Mouse (Mus musculus): Measurements from ENCODE around the gene Cldn10. TPM values are rescaled to one million over a fixed set of nuclear protein-coding genes. Genes with fewer than 3 reads are reported as not detected.
A peak's percentile ranks its signal among the peaks of the same experiment; 100 is the strongest.
"Not testable (repeated sequence)": the region's sequence is repeated elsewhere in the genome, so short reads cannot be mapped to it uniquely, and the experiment has no call there.

Gene Cldn10
- polyA plus RNA-seq, 1 experiment from 2014 or later = 11.5 TPM

DNA sequence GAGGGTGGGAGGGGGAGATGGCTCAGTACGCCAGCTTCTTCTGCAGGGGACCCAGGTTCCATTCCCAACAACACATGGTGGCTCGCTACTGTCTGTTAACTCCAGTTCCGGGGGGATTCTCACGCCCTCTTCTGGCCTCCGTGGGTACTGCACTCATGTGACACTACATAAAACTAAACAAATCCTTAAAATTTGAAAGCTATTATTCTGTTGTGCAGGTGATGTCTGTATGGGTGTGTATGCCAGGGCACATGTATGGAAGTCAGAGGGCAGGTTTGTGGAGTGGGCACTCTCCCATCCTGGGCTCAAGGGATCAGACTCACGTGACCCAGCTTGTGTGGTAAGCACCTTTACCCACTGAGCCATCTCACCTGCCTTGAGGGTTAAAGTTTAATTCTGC, 16.6 kb downstream of the Cldn10 start:
- Histone ChIP-seq H3K4me3 (replicated peaks) (no peak overlapping the region), H3K36me3 (no peaks in the 10 kb centered on the region), H3K27me3 (no peaks in the 10 kb centered on the region), H3K4me2 (replicated peaks) (no peak overlapping the region), H3K27ac (replicated peaks) (no peak overlapping the region), H3K9me3 (replicated peaks) (no peaks in the 10 kb centered on the region), H3K4me1 (0 out of 2 replicates have a peak, but pooled peaks cover under 1% of the 10 kb centered on the region), H3K9ac (no peak overlapping the region)
- 34% methylated on average over 6 of the region's 6 CpGs for WGBS
- ATAC-seq (ENCODE audit: insufficient number of reproducible peaks, low FRiP score, low TSS enrichment, low read depth) = no peak

DNA sequence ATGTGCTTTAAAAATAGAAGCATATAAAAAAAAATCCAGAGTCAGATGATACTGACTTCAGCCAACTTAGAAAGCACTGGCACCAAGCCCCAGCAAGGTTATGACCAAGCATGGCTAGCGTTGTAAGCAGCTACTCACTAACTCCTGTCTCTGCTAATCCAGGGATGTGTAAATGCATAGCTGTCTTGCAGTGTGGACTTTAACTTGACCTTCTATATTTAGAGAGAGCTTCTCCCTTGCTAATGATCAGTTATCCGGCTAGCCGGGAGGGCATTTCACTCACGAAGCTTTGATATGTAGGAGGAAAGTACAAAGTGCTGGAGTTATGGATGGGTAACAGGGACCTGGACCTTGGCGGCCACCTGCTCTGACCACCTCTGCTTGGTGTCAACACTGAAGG, 19.9 kb downstream of the Cldn10 start:
- H3K27ac ChIP-seq (replicated peaks) = no peak overlapping the region
- H3K27me3 ChIP-seq = no peaks in the 10 kb centered on the region
- no peak for ATAC-seq (ENCODE audit: insufficient number of reproducible peaks, low FRiP score, low TSS enrichment, low read depth)
- H3K4me3 ChIP-seq (replicated peaks) = no peak overlapping the region
- no peak overlapping the region for H3K9ac ChIP-seq
- 86% methylated on average over 5 of the region's 5 CpGs for WGBS
- H3K9me3 ChIP-seq (replicated peaks) = no peaks in the 10 kb centered on the region
- H3K4me2 ChIP-seq (replicated peaks) = no peak overlapping the region
- no peaks in the 10 kb centered on the region for H3K36me3 ChIP-seq
- 0 out of 2 replicates have a peak, but pooled peaks cover 4% of the 10 kb centered on the region for H3K4me1 ChIP-seq

DNA sequence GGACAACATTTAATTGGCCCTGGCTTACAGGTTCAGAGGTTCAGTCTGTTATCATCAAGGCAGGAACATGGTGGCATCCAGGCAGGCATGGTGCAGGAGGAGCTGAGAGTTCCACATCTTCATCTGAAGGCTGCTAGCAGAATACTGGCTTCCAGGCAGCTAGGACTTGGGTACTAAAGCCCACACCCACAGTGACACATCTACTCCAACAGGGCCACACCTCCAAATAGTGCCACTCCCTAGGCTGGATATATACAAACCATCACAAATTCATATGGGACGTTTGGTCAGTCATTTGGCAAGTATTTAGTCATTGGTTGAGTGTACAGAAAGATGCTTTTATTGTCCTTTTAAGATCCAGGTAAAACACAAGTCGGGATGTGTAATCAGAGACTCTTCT, 20.5 kb downstream of the Cldn10 start:
- 65% methylated on average over 2 of the region's 2 CpGs for WGBS
- H3K27ac ChIP-seq (replicated peaks); H3K9ac ChIP-seq; H3K36me3 ChIP-seq; ATAC-seq (ENCODE audit: insufficient number of reproducible peaks, low FRiP score, low TSS enrichment, low read depth); H3K4me1 ChIP-seq; H3K4me3 ChIP-seq (replicated peaks); H3K27me3 ChIP-seq; H3K4me2 ChIP-seq (replicated peaks); H3K9me3 ChIP-seq (replicated peaks): not testable (repeated sequence)

DNA sequence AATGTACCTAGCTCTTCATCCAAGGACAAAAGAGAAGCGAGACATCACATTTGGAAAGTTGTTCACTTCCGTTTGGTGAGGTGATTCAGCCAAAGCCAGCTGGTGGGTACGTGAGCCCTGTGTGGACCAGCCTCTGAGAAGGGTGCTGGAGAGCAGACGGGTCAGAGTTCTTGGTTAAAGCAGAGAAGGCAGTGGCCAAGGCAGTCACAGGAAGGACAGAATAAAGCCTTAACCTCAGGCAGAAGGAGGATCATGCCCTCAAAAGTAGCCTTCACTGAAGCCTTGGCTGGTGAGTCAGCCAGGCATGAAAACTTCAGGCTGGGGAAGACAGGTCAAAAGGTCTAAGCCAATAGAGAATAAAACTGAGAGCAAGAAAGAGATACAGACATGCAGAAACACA, 22.0 kb downstream of the Cldn10 start:
- 74% methylated on average over 4 of the region's 4 CpGs for WGBS
- H3K4me1 ChIP-seq = 0 out of 2 replicates have a peak, but pooled peaks cover 4% of the 10 kb centered on the region
- ATAC-seq (ENCODE audit: insufficient number of reproducible peaks, low FRiP score, low TSS enrichment, low read depth) = no peak
- no peak overlapping the region for H3K9ac ChIP-seq
- no peaks in the 10 kb centered on the region for H3K27me3 ChIP-seq
- no peak overlapping the region for H3K27ac ChIP-seq (replicated peaks)
- H3K4me3 ChIP-seq (replicated peaks) = no peak overlapping the region
- H3K9me3 ChIP-seq (replicated peaks) = no peaks in the 10 kb centered on the region
- H3K4me2 ChIP-seq (replicated peaks) = no peak overlapping the region
- no peaks in the 10 kb centered on the region for H3K36me3 ChIP-seq

DNA sequence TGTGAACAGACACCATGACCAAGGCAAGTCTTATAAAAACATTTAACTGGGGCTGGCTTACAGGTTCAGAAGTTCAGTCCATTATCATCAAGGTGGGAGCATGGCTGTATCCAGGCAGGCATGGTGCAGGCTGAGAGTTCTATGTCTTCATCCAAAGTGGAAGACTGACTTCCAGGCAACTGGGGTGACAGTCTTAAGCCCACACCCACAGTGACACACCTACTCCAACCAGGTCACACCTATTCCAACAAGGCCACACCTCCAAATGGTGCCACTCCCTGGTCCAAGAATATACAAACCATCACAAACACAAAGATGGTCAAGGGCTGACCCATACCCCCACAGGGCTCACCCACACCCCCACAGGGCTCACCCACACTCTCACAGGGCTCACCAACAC, 23.5 kb downstream of the Cldn10 start:
- not testable (repeated sequence) for H3K4me2 ChIP-seq (replicated peaks); H3K27ac ChIP-seq (replicated peaks); H3K9me3 ChIP-seq (replicated peaks); H3K4me1 ChIP-seq; H3K36me3 ChIP-seq; H3K4me3 ChIP-seq (replicated peaks); ATAC-seq (ENCODE audit: insufficient number of reproducible peaks, low FRiP score, low TSS enrichment, low read depth); H3K9ac ChIP-seq; H3K27me3 ChIP-seq

DNA sequence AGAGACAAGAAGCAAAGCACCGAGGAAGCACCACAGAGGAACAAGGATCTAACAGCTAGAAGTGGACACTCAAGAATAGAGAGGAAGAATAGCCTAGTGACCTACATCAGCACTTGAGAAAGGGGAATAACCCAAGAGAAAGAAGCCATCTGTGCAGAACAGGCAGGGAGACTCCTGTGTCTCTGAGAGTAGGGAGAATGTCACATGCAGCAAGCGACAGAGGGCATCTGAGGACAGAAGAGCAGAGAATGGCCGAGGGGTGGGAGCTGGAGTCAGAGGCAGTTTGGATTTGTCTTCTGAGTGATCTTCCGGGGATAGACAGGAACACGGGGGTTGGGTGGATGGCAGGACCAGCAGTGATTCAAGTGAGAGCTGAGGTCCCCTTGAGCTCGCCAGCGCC, 25.4 kb downstream of the Cldn10 start:
- no peak overlapping the region for H3K4me2 ChIP-seq (replicated peaks)
- no peak overlapping the region for H3K4me3 ChIP-seq (replicated peaks)
- H3K27ac ChIP-seq (replicated peaks) = no peak overlapping the region
- 68% methylated on average over 7 of the region's 7 CpGs for WGBS
- 0 out of 2 replicates have a peak, but pooled peaks cover 4% of the 10 kb centered on the region for H3K4me1 ChIP-seq
- no peaks in the 10 kb centered on the region for H3K27me3 ChIP-seq
- ATAC-seq (ENCODE audit: insufficient number of reproducible peaks, low FRiP score, low TSS enrichment, low read depth) = no peak
- H3K36me3 ChIP-seq = no peaks in the 10 kb centered on the region
- H3K9me3 ChIP-seq (replicated peaks) = no peaks in the 10 kb centered on the region
- no peak overlapping the region for H3K9ac ChIP-seq

DNA sequence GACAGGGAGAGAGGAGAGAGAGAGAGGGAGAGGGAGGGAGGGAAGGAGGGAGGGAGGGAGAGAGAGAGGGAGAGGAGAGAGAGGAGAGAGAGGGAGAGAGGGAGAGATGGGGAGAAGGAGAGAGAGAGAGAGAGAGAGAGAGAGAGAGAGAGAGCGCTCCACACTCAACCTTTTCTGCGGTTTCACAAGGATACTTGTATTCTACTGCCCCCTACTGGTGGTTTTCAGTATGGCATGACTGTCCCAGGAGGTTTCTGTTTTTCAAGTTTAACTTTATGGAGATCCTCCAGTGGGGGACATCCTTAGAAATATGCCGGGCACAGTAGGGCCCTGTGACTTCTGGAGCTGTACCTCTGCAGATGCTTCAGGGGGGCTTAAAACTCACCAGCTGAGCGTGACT, 28.8 kb downstream of the Cldn10 start:
- Histone ChIP-seq H3K4me2 (replicated peaks) (no peak overlapping the region), H3K4me1 (0 out of 2 replicates have a peak, but pooled peaks cover 2% of the 10 kb centered on the region), H3K27ac (replicated peaks) (no peak overlapping the region), H3K36me3 (no peaks in the 10 kb centered on the region), H3K4me3 (replicated peaks) (no peak overlapping the region), H3K9ac (no peak overlapping the region), H3K9me3 (replicated peaks) (no peaks in the 10 kb centered on the region), H3K27me3 (no peaks in the 10 kb centered on the region)
- 19% methylated on average over 4 of the region's 4 CpGs for WGBS
- no peak for ATAC-seq (ENCODE audit: insufficient number of reproducible peaks, low FRiP score, low TSS enrichment, low read depth)

DNA sequence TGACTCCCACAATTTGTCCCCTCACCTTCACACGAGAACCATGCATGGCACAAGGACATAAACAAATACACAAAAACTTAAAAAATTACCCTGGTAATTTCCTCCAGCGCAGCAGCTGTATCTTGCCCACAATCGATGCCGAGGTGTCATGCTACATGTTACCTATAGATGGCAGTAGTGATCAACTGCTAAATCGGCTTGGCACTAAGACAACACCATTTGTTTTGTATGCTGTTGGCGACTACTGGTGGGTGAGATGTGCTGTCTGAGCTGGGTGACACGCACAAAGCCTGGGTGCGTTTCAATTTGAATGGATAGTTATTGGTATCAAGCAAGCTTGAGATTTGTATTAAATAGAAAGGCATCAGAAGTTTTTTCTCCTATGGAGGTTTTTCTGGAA, 32.4 kb downstream of the Cldn10 start:
- Histone ChIP-seq H3K36me3 (no peaks in the 10 kb centered on the region), H3K4me3 (replicated peaks) (no peak overlapping the region), H3K27me3 (no peaks in the 10 kb centered on the region), H3K9ac (no peak overlapping the region), H3K27ac (replicated peaks) (no peak overlapping the region), H3K4me2 (replicated peaks) (0 out of 2 replicates have a peak overlapping the region, but pooled peaks have one; percentile 6), H3K9me3 (replicated peaks) (no peaks in the 10 kb centered on the region), H3K4me1 (0 out of 2 replicates have a peak, but pooled peaks cover 2% of the 10 kb centered on the region)
- 7% methylated on average over 8 of the region's 8 CpGs for WGBS
- ATAC-seq (ENCODE audit: insufficient number of reproducible peaks, low FRiP score, low TSS enrichment, low read depth) = no peak

DNA sequence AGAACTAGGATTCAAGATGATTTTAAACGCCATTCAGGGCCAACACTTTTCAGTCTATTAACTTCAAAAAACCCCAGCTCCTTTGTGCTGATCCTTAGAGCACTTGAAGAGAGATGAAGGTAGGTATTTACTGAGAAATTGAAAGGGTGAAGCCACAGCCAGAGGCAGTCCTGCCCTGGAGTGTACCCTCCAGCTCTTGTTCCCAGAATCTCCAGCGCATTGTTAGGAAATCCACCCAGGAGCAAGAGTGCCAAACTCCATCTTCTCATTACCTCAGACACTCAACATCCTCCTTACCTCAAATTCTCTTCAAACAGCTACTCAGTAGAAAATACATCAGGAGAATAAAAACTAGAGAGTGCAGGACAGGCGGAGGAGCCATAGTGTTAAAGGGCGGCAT, 35.1 kb downstream of the Cldn10 start:
- 86% methylated on average over 4 of the region's 4 CpGs for WGBS
- Histone ChIP-seq H3K9ac (no peak overlapping the region), H3K4me1 (peaks cover 5% of the 10 kb centered on the region; the same call in 1 of the 2 replicates), H3K4me3 (replicated peaks) (no peak overlapping the region), H3K27ac (replicated peaks) (no peak overlapping the region), H3K36me3 (no peaks in the 10 kb centered on the region), H3K27me3 (no peaks in the 10 kb centered on the region), H3K9me3 (replicated peaks) (no peaks in the 10 kb centered on the region), H3K4me2 (replicated peaks) (no peak overlapping the region)
- no peak for ATAC-seq (ENCODE audit: insufficient number of reproducible peaks, low FRiP score, low TSS enrichment, low read depth)

DNA sequence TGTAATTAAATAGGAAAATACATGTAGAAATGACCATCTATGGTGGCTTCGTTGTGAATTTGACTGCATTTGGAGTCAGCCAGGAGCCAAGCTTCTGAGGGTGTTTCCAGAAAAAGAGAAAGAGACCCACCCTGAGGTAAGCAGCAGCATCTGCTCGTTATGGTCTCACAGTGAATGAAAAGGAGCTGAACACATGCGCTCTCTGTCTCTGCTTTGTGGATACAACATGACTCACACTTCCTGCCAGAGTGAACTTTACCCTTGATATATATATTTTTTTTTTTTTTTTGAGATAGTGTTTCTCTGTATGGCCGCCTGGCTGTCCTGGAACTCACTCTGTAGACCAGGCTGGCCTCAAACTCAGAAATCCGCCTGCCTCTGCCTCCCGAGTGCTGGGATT, 35.6 kb downstream of the Cldn10 start:
- Histone ChIP-seq H3K4me2 (replicated peaks) (no peak overlapping the region), H3K9ac (no peak overlapping the region), H3K36me3 (no peaks in the 10 kb centered on the region), H3K4me3 (replicated peaks) (no peak overlapping the region), H3K27ac (replicated peaks) (no peak overlapping the region), H3K4me1 (peaks cover 8% of the 10 kb centered on the region; the same call in 1 of the 2 replicates), H3K9me3 (replicated peaks) (no peaks in the 10 kb centered on the region), H3K27me3 (no peaks in the 10 kb centered on the region)
- 77% methylated on average over 6 of the region's 6 CpGs for WGBS
- ATAC-seq (ENCODE audit: insufficient number of reproducible peaks, low FRiP score, low TSS enrichment, low read depth) = no peak

DNA sequence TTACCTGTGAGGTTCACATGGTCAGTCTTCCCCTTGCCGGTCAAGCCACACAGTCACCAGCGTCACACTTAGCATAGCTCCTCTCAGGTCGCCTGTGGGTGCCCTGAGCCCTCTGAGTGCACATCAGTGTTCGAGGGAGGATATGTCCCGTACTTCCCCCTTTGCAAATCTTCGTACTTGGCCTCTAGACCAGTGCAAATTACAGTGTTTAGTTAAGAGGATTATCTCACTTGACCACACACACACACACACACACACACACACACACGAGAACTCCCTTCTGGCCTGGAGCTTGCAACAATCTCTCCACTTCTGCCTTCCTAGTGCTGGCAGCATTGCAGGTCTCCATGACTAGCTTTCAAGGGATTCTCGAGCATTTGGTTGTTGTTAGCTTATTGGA, 38.6 kb downstream of the Cldn10 start:
- Histone ChIP-seq H3K36me3 (no peaks in the 10 kb centered on the region), H3K4me1 (peaks cover 6% of the 10 kb centered on the region; the same call in 1 of the 2 replicates), H3K4me2 (replicated peaks) (no peak overlapping the region), H3K4me3 (replicated peaks) (no peak overlapping the region), H3K9me3 (replicated peaks) (no peaks in the 10 kb centered on the region), H3K27me3 (no peaks in the 10 kb centered on the region), H3K9ac (no peak overlapping the region), H3K27ac (replicated peaks) (no peak overlapping the region)
- 71% methylated on average over 8 of the region's 8 CpGs for WGBS
- no peak for ATAC-seq (ENCODE audit: insufficient number of reproducible peaks, low FRiP score, low TSS enrichment, low read depth)

DNA sequence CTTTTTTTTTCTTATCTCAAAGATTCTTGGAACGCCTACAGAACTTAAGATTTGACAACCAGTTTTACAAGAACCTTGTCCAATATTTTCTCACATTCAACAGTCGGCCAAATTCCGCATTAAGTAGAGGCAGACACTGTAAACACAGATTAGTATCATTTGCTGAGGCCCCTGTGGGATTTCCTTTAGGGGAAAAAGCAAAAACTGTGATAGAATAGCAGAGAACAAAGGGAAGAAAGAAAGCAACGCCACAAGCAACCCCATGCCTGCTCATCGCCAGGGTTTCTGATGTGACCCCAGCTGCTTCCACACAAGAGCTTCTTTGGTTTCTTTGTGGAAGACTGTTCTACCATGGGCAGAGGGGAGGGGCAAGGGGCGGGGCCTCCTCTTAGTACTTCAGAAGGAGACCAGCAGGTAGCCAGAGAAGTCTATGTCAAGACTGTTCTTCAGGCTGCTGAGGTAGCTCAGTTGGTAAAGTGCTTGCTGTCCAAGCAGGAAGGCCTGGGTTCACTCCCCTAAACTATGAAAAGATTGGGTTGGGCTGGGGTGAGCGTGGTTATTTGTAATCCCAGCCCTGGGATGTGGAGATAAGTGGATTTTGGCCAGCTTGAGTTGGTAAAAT, 39.7 kb downstream of the Cldn10 start:
- H3K9ac ChIP-seq = no peak overlapping the region
- H3K27me3 ChIP-seq = no peaks in the 10 kb centered on the region
- no peak overlapping the region for H3K4me3 ChIP-seq (replicated peaks)
- no peaks in the 10 kb centered on the region for H3K9me3 ChIP-seq (replicated peaks)
- 25% methylated on average over 7 of the region's 7 CpGs for WGBS
- peaks cover 6% of the 10 kb centered on the region; the same call in 1 of the 2 replicates for H3K4me1 ChIP-seq
- H3K27ac ChIP-seq (replicated peaks) = no peak overlapping the region
- H3K36me3 ChIP-seq = no peaks in the 10 kb centered on the region
- no peak overlapping the region for H3K4me2 ChIP-seq (replicated peaks)
- ATAC-seq (ENCODE audit: insufficient number of reproducible peaks, low FRiP score, low TSS enrichment, low read depth) = no peak
